Mouse (Mus musculus): ENCODE measurements around the gene Ston2. TPM values are rescaled to one million over a fixed set of nuclear protein-coding genes. Genes with fewer than 3 reads are reported as not detected.

Ston2 gene
- polyA plus RNA-seq, 1 experiment = 3.6 TPM

DNA sequence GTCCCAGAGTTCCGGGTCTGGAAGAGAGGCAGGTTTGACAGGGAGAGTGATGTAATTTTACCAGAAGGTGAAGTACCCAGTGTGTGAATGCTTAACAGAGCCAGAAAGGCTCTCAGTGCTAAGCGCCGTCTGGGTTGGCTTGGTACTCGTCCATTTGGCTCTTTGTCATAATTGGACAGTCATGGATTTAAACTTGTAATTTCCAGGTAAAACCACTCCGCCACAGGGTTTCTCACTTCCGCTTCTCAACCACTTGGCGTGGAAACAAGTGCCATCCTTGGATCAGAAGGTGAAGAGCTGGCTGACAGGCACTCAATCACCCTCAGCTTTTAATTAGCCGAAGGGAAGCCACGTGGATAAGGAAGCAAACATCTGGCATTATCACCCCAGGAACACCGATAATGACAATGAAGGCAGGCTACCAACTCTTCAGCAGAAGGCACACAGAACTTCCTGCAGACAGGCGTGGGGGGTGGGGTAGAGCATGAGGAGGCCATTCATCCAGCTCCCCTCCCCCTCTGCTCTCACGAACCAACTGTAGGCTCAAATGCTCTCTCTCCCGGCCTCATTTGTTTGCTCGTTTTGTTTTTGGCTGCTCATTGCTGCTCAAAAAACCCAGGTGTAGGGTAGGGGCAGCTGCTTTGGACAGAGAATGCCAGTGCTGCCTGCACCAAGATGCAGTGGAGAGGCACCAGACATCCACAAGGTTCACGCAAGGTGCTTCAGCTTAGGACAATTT lies 103.9 kb downstream of the Ston2 start:
- no peak overlapping the region for H3K4me3 ChIP-seq (replicated peaks)
- peaks cover 21% of the 10 kb centered on the region for H3K4me1 ChIP-seq (ENCODE audit: control insufficient read depth)
- no peaks in the 10 kb centered on the region for H3K9me3 ChIP-seq (ENCODE audit: control insufficient read depth, low read length)
- no peaks in the 10 kb centered on the region; the same call in none of the 2 replicates for H3K36me3 ChIP-seq (ENCODE audit: control insufficient read depth)
- TF ChIP-seq TAL1 (IDR thresholded peaks at IDR 0.05; ENCODE audit: low read length) = no peak
- no peak for TF ChIP-seq GATA1 (IDR thresholded peaks at IDR 0.05; ENCODE audit: low read length)
- no peaks in the 10 kb centered on the region for H3K27me3 ChIP-seq (ENCODE audit: control insufficient read depth)

GRCm38 (mm10) chr12:91683549-91684100 lies 104.6 kb downstream of the Ston2 start:
- no peak overlapping the region for H3K4me3 ChIP-seq (replicated peaks)
- no peaks in the 10 kb centered on the region; the same call in none of the 2 replicates for H3K36me3 ChIP-seq (ENCODE audit: control insufficient read depth)
- H3K4me1 ChIP-seq (ENCODE audit: control insufficient read depth) = peaks cover 21% of the 10 kb centered on the region
- no peaks in the 10 kb centered on the region for H3K9me3 ChIP-seq (ENCODE audit: control insufficient read depth, low read length)
- H3K27me3 ChIP-seq (ENCODE audit: control insufficient read depth) = no peaks in the 10 kb centered on the region
- no peak for TF ChIP-seq TAL1 (IDR thresholded peaks at IDR 0.05; ENCODE audit: low read length)
- TF ChIP-seq GATA1 (IDR thresholded peaks at IDR 0.05; ENCODE audit: low read length) = no peak

- peaks cover 21% of the 10 kb centered on the region for H3K4me1 ChIP-seq (ENCODE audit: control insufficient read depth)
- no peaks in the 10 kb centered on the region; the same call in none of the 2 replicates for H3K36me3 ChIP-seq (ENCODE audit: control insufficient read depth)
- H3K4me3 ChIP-seq (replicated peaks) = no peak overlapping the region
- TF ChIP-seq TAL1 (IDR thresholded peaks at IDR 0.05; ENCODE audit: low read length) (no peak), GATA1 (IDR thresholded peaks at IDR 0.05; ENCODE audit: low read length) (no peak)
- no peaks in the 10 kb centered on the region for H3K9me3 ChIP-seq (ENCODE audit: control insufficient read depth, low read length)
- no peaks in the 10 kb centered on the region for H3K27me3 ChIP-seq (ENCODE audit: control insufficient read depth)
Observed at GRCm38 (mm10) chr12:91683096-91683495, 105.1 kb downstream of the Ston2 start.

DNA sequence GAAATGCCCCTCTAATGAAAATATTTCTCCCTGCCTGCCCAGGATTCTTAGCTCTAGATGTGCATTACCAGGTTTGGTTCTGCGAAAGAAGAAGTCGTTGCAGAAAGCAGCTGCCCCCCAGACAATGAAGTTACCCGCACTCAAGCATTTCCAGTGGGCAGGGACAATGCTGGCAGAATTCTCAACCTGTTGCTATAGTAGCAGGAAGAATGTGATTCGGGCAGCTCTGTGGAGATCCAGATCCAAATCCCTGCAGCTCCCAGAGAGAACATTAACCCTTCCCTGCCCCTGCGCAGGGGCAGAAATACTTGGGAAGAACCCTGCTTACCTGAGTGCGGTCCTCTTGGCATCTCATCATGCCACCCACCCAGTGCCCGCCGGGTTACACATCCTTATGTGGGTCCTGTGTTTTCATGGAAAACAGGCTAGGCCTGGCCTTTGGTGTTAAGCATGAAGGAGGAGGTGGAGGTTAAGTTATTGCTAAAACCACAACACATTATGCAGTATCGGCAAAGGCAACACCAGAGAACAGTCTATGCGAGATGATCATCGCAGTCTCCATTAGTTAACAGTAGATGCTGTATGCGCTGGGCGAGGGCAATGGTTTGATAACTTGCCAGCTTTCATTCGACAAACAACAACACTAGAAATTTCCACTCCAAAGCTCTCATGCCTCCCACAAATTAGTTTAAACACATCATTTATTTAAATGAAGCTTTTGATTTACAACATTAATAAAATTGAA lies 108.7 kb downstream of the Ston2 start:
- Histone ChIP-seq H3K4me3 (replicated peaks) (no peak overlapping the region), H3K4me1 (ENCODE audit: control insufficient read depth) (peaks cover 5% of the 10 kb centered on the region), H3K9me3 (ENCODE audit: control insufficient read depth, low read length) (no peaks in the 10 kb centered on the region), H3K27me3 (ENCODE audit: control insufficient read depth) (no peaks in the 10 kb centered on the region), H3K36me3 (ENCODE audit: control insufficient read depth) (no peaks in the 10 kb centered on the region; the same call in 1 of the 2 replicates)
- TF ChIP-seq GATA1 (IDR thresholded peaks at IDR 0.05; ENCODE audit: low read length) (no peak), TAL1 (IDR thresholded peaks at IDR 0.05; ENCODE audit: low read length) (no peak)

DNA sequence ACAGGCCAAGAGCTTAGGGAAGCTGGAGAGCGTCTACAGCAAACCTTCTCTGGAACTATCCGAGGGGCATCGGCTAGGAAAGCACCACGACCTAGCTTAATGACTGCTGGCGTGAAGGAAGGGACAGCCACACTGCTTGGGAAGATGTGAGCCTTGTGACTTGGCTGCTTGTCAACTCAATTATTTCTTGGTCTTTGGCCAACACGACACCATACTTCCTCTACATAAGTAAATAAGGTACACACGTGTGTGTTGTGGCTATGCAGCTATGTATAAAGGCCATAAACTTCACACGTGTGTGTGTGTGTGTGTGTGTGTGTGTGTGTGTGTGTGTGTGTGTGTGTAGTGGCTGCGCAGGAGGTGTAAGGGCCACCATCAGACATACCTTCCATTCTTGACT lies 112.2 kb downstream of the Ston2 start:
- Histone ChIP-seq H3K4me3 (replicated peaks) (no peak overlapping the region), H3K36me3 (ENCODE audit: control insufficient read depth) (no peaks in the 10 kb centered on the region), H3K27me3 (ENCODE audit: control insufficient read depth) (no peaks in the 10 kb centered on the region), H3K4me1 (ENCODE audit: control insufficient read depth) (no peaks in the 10 kb centered on the region), H3K9me3 (ENCODE audit: control insufficient read depth, low read length) (no peaks in the 10 kb centered on the region)
- TF ChIP-seq TAL1 (IDR thresholded peaks at IDR 0.05; ENCODE audit: low read length) = no peak

DNA sequence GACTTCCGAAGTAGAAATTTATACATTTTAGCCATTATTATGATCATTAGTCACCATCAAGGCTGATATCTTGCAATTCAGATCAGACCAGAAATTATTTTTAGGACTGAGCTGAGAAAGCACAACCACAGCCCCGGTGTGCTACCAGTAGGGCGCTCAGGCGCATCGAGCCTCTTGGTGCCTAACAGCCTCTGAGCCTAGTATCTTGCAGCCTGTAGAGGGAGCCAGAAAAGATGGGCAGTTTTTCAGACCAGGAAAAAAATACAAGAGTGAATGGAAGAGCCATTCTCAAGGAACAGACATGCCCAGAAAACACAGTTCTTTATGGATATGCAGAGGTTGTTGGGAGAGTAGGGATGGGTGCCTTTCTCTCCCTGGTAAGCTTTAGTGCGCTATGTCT lies 115.0 kb downstream of the Ston2 start:
- Histone ChIP-seq H3K4me1 (ENCODE audit: control insufficient read depth) (no peaks in the 10 kb centered on the region), H3K36me3 (ENCODE audit: control insufficient read depth) (no peaks in the 10 kb centered on the region), H3K9me3 (ENCODE audit: control insufficient read depth, low read length) (no peaks in the 10 kb centered on the region), H3K27me3 (ENCODE audit: control insufficient read depth) (no peaks in the 10 kb centered on the region), H3K4me3 (replicated peaks) (no peak overlapping the region)
- no peak for TF ChIP-seq GATA1 (IDR thresholded peaks at IDR 0.05; ENCODE audit: low read length)
- TF ChIP-seq TAL1 (IDR thresholded peaks at IDR 0.05; ENCODE audit: low read length) = no peak

- Histone ChIP-seq H3K36me3 (ENCODE audit: control insufficient read depth) (no peaks in the 10 kb centered on the region), H3K4me3 (replicated peaks) (no peak overlapping the region), H3K4me1 (ENCODE audit: control insufficient read depth) (no peaks in the 10 kb centered on the region; the same call in none of the 2 replicates), H3K9me3 (ENCODE audit: control insufficient read depth, low read length) (no peaks in the 10 kb centered on the region), H3K27me3 (ENCODE audit: control insufficient read depth) (no peaks in the 10 kb centered on the region)
- TF ChIP-seq TAL1 (IDR thresholded peaks at IDR 0.05; ENCODE audit: low read length) = no peak
- no peak for TF ChIP-seq GATA1 (IDR thresholded peaks at IDR 0.05; ENCODE audit: low read length)
Observed at GRCm38 (mm10) chr12:91672528-91672927, 115.7 kb downstream of the Ston2 start.

DNA sequence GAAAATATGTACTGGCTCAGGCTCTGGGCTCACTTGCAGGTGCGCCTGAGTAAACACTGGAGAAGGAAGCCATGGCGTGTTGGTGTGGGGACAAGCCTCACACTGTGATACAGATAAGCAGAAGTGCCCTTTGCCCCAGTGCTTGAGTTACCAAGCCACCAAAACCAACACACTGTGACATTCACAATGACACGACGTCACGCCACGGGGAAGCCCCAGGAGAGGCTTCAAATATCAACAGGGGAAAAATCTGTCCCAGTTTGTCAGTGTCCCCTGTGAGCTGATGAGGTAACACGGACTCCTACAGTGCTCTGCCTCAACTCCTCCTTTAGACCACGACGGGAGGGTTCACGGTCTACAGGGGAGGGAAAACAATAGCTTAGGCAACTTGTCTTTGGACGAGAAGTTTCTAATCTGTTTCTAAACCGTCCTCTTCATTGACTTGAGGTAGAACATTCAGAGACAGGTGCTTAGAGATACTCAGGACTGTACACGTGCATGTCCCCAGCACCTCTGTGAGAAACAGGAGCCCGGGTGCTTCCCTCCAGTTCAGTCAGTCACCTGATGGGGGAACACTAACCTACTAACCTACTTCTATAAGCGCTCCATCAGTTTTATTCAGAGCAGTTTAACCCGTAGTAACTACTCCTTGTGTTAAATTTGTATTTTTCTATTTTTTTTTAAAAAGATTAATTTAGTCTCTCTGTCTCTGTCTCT lies 119.5 kb downstream of the Ston2 start:
- TF ChIP-seq GATA1 (IDR thresholded peaks at IDR 0.05; ENCODE audit: low read length) = no peak
- no peak for TF ChIP-seq TAL1 (IDR thresholded peaks at IDR 0.05; ENCODE audit: low read length)
- H3K36me3 ChIP-seq (ENCODE audit: control insufficient read depth) = no peaks in the 10 kb centered on the region
- H3K4me3 ChIP-seq (replicated peaks) = no peak overlapping the region
- no peaks in the 10 kb centered on the region for H3K9me3 ChIP-seq (ENCODE audit: control insufficient read depth, low read length)
- no peaks in the 10 kb centered on the region; the same call in none of the 2 replicates for H3K4me1 ChIP-seq (ENCODE audit: control insufficient read depth)
- H3K27me3 ChIP-seq (ENCODE audit: control insufficient read depth) = no peaks in the 10 kb centered on the region
